Mouse (Mus musculus) testis, adult 2 months (tissue): ENCODE measurements at regions not wholly inside any gene's neighbourhood (a gene's known extent, or its start where the extent isn't known, plus 50 kb on each side); places are given as distances from the start of the nearest gene placed in this dataset.

ENCODE experiments used
- CTCF ChIP-seq: fragments of 200-500 bp; IDR thresholded peaks from 2 replicates; pipeline ENCODE4 v1.5.1; 2012; ENCODE audit warnings: low read depth, mild to moderate bottlenecking, inconsistent platforms, low read length, moderate library complexity; ENCODE audit not compliant: control insufficient read depth, insufficient read depth, insufficient replicate concordance
- POLR2A ChIP-seq: fragments of 200-500 bp; IDR thresholded peaks from 2 replicates; pipeline ENCODE4 v1.6.1; 2012; ENCODE audit warnings: low read depth, mild to moderate bottlenecking, inconsistent platforms, low read length, moderate library complexity; ENCODE audit not compliant: control insufficient read depth

GRCm38 (mm10) chr16:24184846-24185245 is 196.2 kb upstream of the Bcl6 start:
- TF ChIP-seq CTCF (no peak), POLR2A (no peak)
